Mouse (Mus musculus) embryonic facial prominence, embryonic 12.5 days (tissue): ENCODE data around the gene Pik3cg. TPM values are rescaled to one million over a fixed set of nuclear protein-coding genes. Genes with fewer than 3 reads are reported as not detected.

Experiments used
- ATAC-seq: fragments of 200-750 bp; cut with Nextera tagmentation; 2 replicates; pipeline ENCODE4 v1.8.0; 2017; ENCODE audit not compliant: insufficient number of reproducible peaks, insufficient read depth, low FRiP score, low TSS enrichment
- H3K27ac ChIP-seq: fragments of 300-500 bp; sonication (generic); 2 replicates; pipeline ENCODE4 v1.5.1; 2016; ENCODE audit warnings: mild to moderate bottlenecking
- H3K27me3 ChIP-seq: fragments of 300-500 bp; sonication (generic); 2 replicates; pipeline ENCODE4 v1.6.1; 2016; ENCODE audit warnings: mild to moderate bottlenecking, moderate library complexity
- H3K36me3 ChIP-seq: fragments of 300-500 bp; sonication (generic); 2 replicates; pipeline ENCODE4 v1.6.1; 2016; ENCODE audit warnings: mild to moderate bottlenecking
- H3K4me1 ChIP-seq: fragments of 300-500 bp; sonication (generic); 2 replicates; pipeline ENCODE4 v1.6.1; 2016
- H3K4me2 ChIP-seq: fragments of 300-500 bp; sonication (generic); replicated peaks from 2 replicates; pipeline ENCODE4 v1.6.1; 2016; ENCODE audit warnings: mild to moderate bottlenecking, moderate library complexity
- H3K4me3 ChIP-seq: fragments of 300-500 bp; sonication (generic); 2 replicates; pipeline ENCODE4 v1.5.1; 2016; ENCODE audit warnings: mild to moderate bottlenecking
- H3K9ac ChIP-seq: fragments of 300-500 bp; sonication (generic); 2 replicates; pipeline ENCODE4 v1.6.1; 2016; ENCODE audit warnings: mild to moderate bottlenecking, moderate library complexity
- H3K9me3 ChIP-seq: fragments of 300-500 bp; sonication (generic); 2 replicates; pipeline ENCODE4 v1.6.1; 2016; ENCODE audit warnings: mild to moderate bottlenecking, moderate library complexity
- WGBS: fragments of 180-500 bp; shearing (Covaris S2); methylation state at CpG from one replicate; pipeline ENCODE4 v1.1.7; 2016; 5-methylcytosine and 5-hydroxymethylcytosine counted together
- polyA plus RNA-seq: library from polyadenylated mRNA; unstranded; fragments of >200 nt; fragmentation: Nextera tagmentation; extraction: Ambion mirVana; gene quantifications from 2 replicates; pipeline ENCODE4 v1.2.1, GENCODE M21; 2016

Pik3cg gene
- polyA plus RNA-seq, 1 experiment from 2014 or later: 1.8 TPM

GRCm38 (mm10) chr12:32200387-32201069, 7.9 kb downstream of the Pik3cg start:
- Histone ChIP-seq H3K9ac (no peak overlapping the region), H3K4me3 (no peak overlapping the region), H3K4me1 (no peaks in the 10 kb centered on the region), H3K4me2 (no peak overlapping the region), H3K27ac (no peak overlapping the region), H3K27me3 (no peaks in the 10 kb centered on the region), H3K9me3 (no peaks in the 10 kb centered on the region), H3K36me3 (no peaks in the 10 kb centered on the region)
- ATAC-seq: no peak
- WGBS: 78% methylated on average over 16 of the region's 16 CpGs

DNA sequence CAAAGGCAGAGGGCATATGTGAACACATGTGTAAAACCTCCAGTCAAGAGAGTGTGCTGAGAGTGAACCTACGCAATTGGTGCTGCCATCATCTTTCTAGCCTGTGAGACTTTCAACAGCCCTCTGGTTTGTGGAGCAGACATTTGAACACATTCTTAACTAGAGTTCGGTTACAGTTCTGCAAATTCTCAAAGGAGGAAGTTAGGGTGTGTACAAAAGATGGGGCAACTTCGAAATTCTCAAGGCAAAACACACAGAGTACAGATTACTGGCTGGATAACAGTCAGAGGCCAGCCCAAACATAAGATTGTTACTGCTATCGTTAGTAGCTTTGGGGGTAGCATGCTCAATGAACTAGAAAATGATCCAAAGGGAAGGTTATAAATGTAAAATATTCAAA, 9.0 kb downstream of the Pik3cg start:
- no peak overlapping the region for H3K9ac ChIP-seq
- no peak overlapping the region for H3K27ac ChIP-seq
- no peak for ATAC-seq
- H3K9me3 ChIP-seq: no peaks in the 10 kb centered on the region
- 83% methylated on average over 4 of the region's 4 CpGs for WGBS
- no peaks in the 10 kb centered on the region for H3K27me3 ChIP-seq
- no peak overlapping the region for H3K4me3 ChIP-seq
- no peak overlapping the region for H3K4me2 ChIP-seq
- no peaks in the 10 kb centered on the region for H3K36me3 ChIP-seq
- no peaks in the 10 kb centered on the region for H3K4me1 ChIP-seq

DNA sequence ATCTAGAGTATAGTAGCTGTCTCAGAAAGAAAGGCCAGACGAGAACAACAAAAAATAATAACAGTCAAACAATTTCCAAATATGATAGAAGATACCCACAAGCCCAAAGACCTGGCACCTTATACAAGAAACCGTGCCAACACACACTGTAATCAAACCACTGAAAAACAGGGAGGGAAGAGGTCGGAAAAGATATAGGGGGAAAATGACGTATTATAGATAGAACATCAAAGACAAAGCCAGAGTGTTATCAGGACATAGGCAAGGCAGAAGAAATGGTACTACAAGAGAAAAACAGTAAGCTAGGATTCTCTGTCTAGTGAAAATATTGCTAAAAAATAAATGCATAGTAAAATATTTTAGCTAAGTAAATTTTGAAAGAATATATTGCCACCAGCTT, 10.4 kb downstream of the Pik3cg start:
- no peak overlapping the region for H3K4me3 ChIP-seq
- no peak overlapping the region for H3K4me2 ChIP-seq
- WGBS: 87% methylated on average over 4 of the region's 4 CpGs
- H3K36me3 ChIP-seq: no peaks in the 10 kb centered on the region
- no peaks in the 10 kb centered on the region for H3K9me3 ChIP-seq
- H3K27me3 ChIP-seq: no peaks in the 10 kb centered on the region
- no peak overlapping the region for H3K9ac ChIP-seq
- H3K4me1 ChIP-seq: no peaks in the 10 kb centered on the region
- no peak for ATAC-seq
- H3K27ac ChIP-seq: no peak overlapping the region

DNA sequence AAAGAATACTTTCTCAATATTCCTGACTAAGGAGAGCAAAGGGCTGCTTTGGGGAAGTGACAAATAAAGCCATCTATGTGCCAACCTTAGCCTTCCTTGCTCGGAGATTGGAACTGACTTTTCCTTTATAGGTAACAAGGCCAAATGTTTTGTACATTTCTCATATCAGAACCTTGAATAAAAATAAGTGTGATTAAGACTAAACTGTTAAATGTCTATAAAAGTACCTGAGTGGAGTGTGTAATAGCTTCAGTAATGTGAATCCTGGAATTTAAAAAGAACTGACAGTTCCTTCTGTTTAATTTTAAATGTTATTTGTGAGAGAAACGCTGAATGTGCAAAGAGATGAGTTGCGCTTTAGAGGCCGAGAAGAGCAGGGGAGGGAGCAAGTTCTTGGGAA, 13.5 kb downstream of the Pik3cg start:
- H3K27ac ChIP-seq: no peak overlapping the region
- H3K4me2 ChIP-seq: no peak overlapping the region
- no peaks in the 10 kb centered on the region for H3K4me1 ChIP-seq
- no peaks in the 10 kb centered on the region for H3K36me3 ChIP-seq
- no peak for ATAC-seq
- H3K9ac ChIP-seq: no peak overlapping the region
- WGBS: 82% methylated on average over 4 of the region's 4 CpGs
- H3K27me3 ChIP-seq: no peaks in the 10 kb centered on the region
- H3K4me3 ChIP-seq: no peak overlapping the region
- H3K9me3 ChIP-seq: no peaks in the 10 kb centered on the region

GRCm38 (mm10) chr12:32194358-32194757, 14.1 kb downstream of the Pik3cg start:
- Histone ChIP-seq H3K9me3 (no peaks in the 10 kb centered on the region), H3K9ac (no peak overlapping the region), H3K27ac (no peak overlapping the region), H3K4me3 (no peak overlapping the region), H3K27me3 (no peaks in the 10 kb centered on the region), H3K4me1 (no peaks in the 10 kb centered on the region), H3K36me3 (no peaks in the 10 kb centered on the region), H3K4me2 (no peak overlapping the region)
- 76% methylated on average over 1 of the region's 1 CpGs for WGBS
- no peak for ATAC-seq

DNA sequence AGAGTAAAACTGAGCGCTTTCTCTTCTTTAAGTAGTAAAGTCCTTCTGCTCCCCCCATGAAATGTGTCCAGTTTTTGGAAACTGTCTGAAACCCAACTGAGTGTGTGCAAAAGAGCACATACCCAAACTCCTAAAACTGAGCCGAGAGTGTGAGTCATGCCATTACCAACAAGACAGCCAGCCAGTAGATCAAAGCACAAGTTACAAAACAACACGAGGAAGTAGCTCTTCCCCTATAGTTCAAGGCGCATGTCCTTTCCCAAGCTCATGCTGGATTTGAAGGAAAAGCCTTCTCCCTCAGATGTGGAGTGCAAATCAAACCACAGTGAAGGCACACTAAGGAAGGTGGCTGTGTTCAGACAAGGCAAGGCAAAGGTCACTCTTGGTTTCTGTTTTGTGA, 17.5 kb downstream of the Pik3cg start:
- no peak for ATAC-seq
- Histone ChIP-seq H3K27me3 (no peaks in the 10 kb centered on the region), H3K4me1 (no peaks in the 10 kb centered on the region), H3K4me2 (no peak overlapping the region), H3K9me3 (no peaks in the 10 kb centered on the region), H3K9ac (no peak overlapping the region), H3K36me3 (no peaks in the 10 kb centered on the region), H3K4me3 (no peak overlapping the region), H3K27ac (no peak overlapping the region)
- WGBS: 88% methylated on average over 4 of the region's 4 CpGs

GRCm38 (mm10) chr12:32187668-32188236, 20.7 kb downstream of the Pik3cg start:
- Histone ChIP-seq H3K4me2 (no peak overlapping the region), H3K36me3 (no peaks in the 10 kb centered on the region)
- 65% methylated on average over 5 of the region's 5 CpGs for WGBS

GRCm38 (mm10) chr12:32186627-32187255, 21.7 kb downstream of the Pik3cg start:
- WGBS: 86% methylated on average over 6 of the region's 6 CpGs
- Histone ChIP-seq H3K4me3 (no peak overlapping the region), H3K9ac (no peak overlapping the region), H3K4me1 (no peaks in the 10 kb centered on the region), H3K27ac (no peak overlapping the region), H3K4me2 (no peak overlapping the region), H3K9me3 (no peaks in the 10 kb centered on the region), H3K36me3 (no peaks in the 10 kb centered on the region), H3K27me3 (no peaks in the 10 kb centered on the region)
- ATAC-seq: no peak

More at GRCm38 (mm10) chr12:32187668-32188236, 20.7 kb downstream of the Pik3cg start:
- Histone ChIP-seq H3K27me3 (no peaks in the 10 kb centered on the region), H3K4me3 (no peak overlapping the region), H3K4me1 (no peaks in the 10 kb centered on the region), H3K9ac (no peak overlapping the region), H3K27ac (no peak overlapping the region), H3K9me3 (no peaks in the 10 kb centered on the region)
- ATAC-seq: no peak

GRCm38 (mm10) chr12:32184874-32185273, 23.6 kb downstream of the Pik3cg start:
- WGBS: 91% methylated on average over 3 of the region's 3 CpGs
- Histone ChIP-seq H3K36me3 (no peaks in the 10 kb centered on the region), H3K27ac (no peak overlapping the region), H3K27me3 (no peaks in the 10 kb centered on the region), H3K4me2 (no peak overlapping the region), H3K4me1 (no peaks in the 10 kb centered on the region), H3K4me3 (no peak overlapping the region), H3K9ac (no peak overlapping the region), H3K9me3 (no peaks in the 10 kb centered on the region)
- ATAC-seq: no peak

GRCm38 (mm10) chr12:32183584-32183983, 24.9 kb downstream of the Pik3cg start:
- Histone ChIP-seq H3K27ac (no peak overlapping the region), H3K4me1 (no peaks in the 10 kb centered on the region), H3K9me3 (no peaks in the 10 kb centered on the region), H3K9ac (no peak overlapping the region), H3K27me3 (no peaks in the 10 kb centered on the region), H3K4me2 (no peak overlapping the region), H3K36me3 (no peaks in the 10 kb centered on the region), H3K4me3 (no peak overlapping the region)
- WGBS: 54% methylated on average over 1 of the region's 1 CpGs
- no peak for ATAC-seq

GRCm38 (mm10) chr12:32182632-32183419, 25.6 kb downstream of the Pik3cg start:
- ATAC-seq: no peak
- H3K36me3 ChIP-seq: no peaks in the 10 kb centered on the region
- 88% methylated on average over 15 of the region's 15 CpGs for WGBS
- H3K27ac ChIP-seq: no peak overlapping the region
- H3K4me2 ChIP-seq: no peak overlapping the region
- H3K4me3 ChIP-seq: no peak overlapping the region
- no peaks in the 10 kb centered on the region for H3K9me3 ChIP-seq
- no peaks in the 10 kb centered on the region for H3K27me3 ChIP-seq
- H3K4me1 ChIP-seq: no peaks in the 10 kb centered on the region
- H3K9ac ChIP-seq: no peak overlapping the region

DNA sequence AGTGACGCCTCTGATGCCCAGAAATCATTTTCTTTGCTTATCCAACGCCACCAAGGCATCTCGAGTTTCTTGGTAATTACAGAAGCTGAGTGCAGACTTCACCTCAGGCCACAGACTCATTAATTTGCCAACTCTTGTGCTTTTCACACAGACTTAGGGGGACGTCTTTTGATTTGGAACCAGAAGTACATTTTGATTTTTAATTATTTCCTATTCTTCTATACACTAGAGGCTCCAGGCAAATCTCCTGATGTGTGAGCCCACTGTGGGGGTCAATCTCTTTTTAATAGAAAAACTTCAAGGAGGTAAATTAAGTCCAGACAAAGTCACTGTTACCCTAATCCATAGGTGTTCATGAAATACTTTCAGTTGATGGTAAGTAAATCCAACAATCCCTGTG, 26.6 kb downstream of the Pik3cg start:
- Histone ChIP-seq H3K4me2 (no peak overlapping the region), H3K4me1 (no peaks in the 10 kb centered on the region), H3K9ac (no peak overlapping the region), H3K4me3 (no peak overlapping the region), H3K27ac (no peak overlapping the region), H3K27me3 (no peaks in the 10 kb centered on the region), H3K9me3 (no peaks in the 10 kb centered on the region), H3K36me3 (no peaks in the 10 kb centered on the region)
- WGBS: 28% methylated on average over 4 of the region's 4 CpGs
- no peak for ATAC-seq
